Mouse (Mus musculus): ENCODE data around the gene Slc22a16. TPM values are rescaled to one million over a fixed set of nuclear protein-coding genes. Genes with fewer than 3 reads are reported as not detected.

Gene Slc22a16
- total and polyA plus RNA-seq, 3 experiments: not detected

GRCm38 (mm10) chr10:40643126-40643525, 73.0 kb downstream of the Slc22a16 start:
- Histone ChIP-seq H3K27ac (ENCODE audit: control insufficient read depth, low read depth, low read length) (no peak overlapping the region), H3K9ac (ENCODE audit: control insufficient read depth, low read depth, low read length, poor library complexity, severe bottlenecking) (no peak overlapping the region), H3K79me2 (ENCODE audit: control insufficient read depth, insufficient read depth, low read length, poor library complexity) (no peaks in the 10 kb centered on the region), H3K27me3 (ENCODE audit: control insufficient read depth in 1 of 2, insufficient read depth in 2 of 2, low read length in 2 of 2) (no peaks in the 10 kb centered on the region; a peak in 1 of 4 replicates), H3K9me3 (replicated peaks; ENCODE audit: insufficient read depth, low read length) (no peaks in the 10 kb centered on the region), H3K36me3 (ENCODE audit: control insufficient read depth in 1 of 2, insufficient read depth in 2 of 2, low read length in 2 of 2) (no peaks in the 10 kb centered on the region), H3K4me1 (ENCODE audit: control insufficient read depth in 1 of 2, insufficient read depth in 2 of 2, low read length in 2 of 2) (no peaks in the 10 kb centered on the region), H3K4me3 (ENCODE audit: control insufficient read depth in 1 of 2, insufficient read depth in 1 of 2, low read depth in 2 of 2, low read length in 2 of 2) (no peak overlapping the region)
- no peak for DNase-seq (ENCODE audit: low read depth, low spot score)
- TF ChIP-seq USF1 (IDR thresholded peaks at IDR 0.05; ENCODE audit: low read depth, low read length) (no peak), MAZ (IDR thresholded peaks at IDR 0.05; ENCODE audit: low read depth, low read length) (no peak), ZMIZ1 (IDR thresholded peaks at IDR 0.05; ENCODE audit: low read depth, low read length) (no peak), MAFK (IDR thresholded peaks at IDR 0.05; ENCODE audit: borderline replicate concordance, low read depth, low read length) (no peak), MYC (IDR thresholded peaks at IDR 0.05; ENCODE audit: low read depth, low read length) (no peak), ETS1 (IDR thresholded peaks at IDR 0.05; ENCODE audit: low read depth, low read length) (no peak), NELFE (IDR thresholded peaks at IDR 0.05; ENCODE audit: low read depth, low read length) (no peak), JUND (IDR thresholded peaks at IDR 0.05; ENCODE audit: low read depth, low read length) (no peak), MYB (IDR thresholded peaks at IDR 0.05; ENCODE audit: low read depth, low read length) (no peak)

- TF ChIP-seq CTCF (IDR thresholded peaks at IDR 0.05 in 2 of 3, conservative IDR thresholded peaks at IDR 0.05 in 1 of 3; ENCODE audit: control insufficient read depth in 1 of 3, insufficient read depth in 1 of 3, low read depth in 2 of 3, low read length in 3 of 3, poor library complexity in 1 of 3, severe bottlenecking in 1 of 3) (no peak), CHD2 (IDR thresholded peaks at IDR 0.05; ENCODE audit: low read length) (no peak), ZMIZ1 (IDR thresholded peaks at IDR 0.05; ENCODE audit: low read depth, low read length) (no peak), MAZ (IDR thresholded peaks at IDR 0.05; ENCODE audit: low read depth, low read length) (no peak), USF1 (IDR thresholded peaks at IDR 0.05; ENCODE audit: low read depth, low read length) (no peak), GABPA (IDR thresholded peaks at IDR 0.05; ENCODE audit: low read depth, low read length) (no peak), POLR2A (IDR thresholded peaks at IDR 0.05; ENCODE audit: control insufficient read depth in 1 of 2, insufficient read depth in 1 of 2, low read depth in 1 of 2, low read length in 2 of 2, poor library complexity in 1 of 2) (no peak), HCFC1 (IDR thresholded peaks at IDR 0.05; ENCODE audit: low read depth, low read length) (no peak), ZC3H11A (IDR thresholded peaks at IDR 0.05; ENCODE audit: low read depth, low read length) (no peak), TAL1 (IDR thresholded peaks at IDR 0.05; ENCODE audit: low read length) (no peak), KAT2A (conservative IDR thresholded peaks at IDR 0.05; ENCODE audit: low read depth, low read length) (no peak), MAX (IDR thresholded peaks at IDR 0.05; ENCODE audit: low read length) (no peak), JUND (IDR thresholded peaks at IDR 0.05; ENCODE audit: low read depth, low read length) (no peak), MYC (IDR thresholded peaks at IDR 0.05; ENCODE audit: low read depth, low read length) (no peak), MAFK (IDR thresholded peaks at IDR 0.05; ENCODE audit: borderline replicate concordance, low read depth, low read length) (no peak), NRF1 (IDR thresholded peaks at IDR 0.05; ENCODE audit: insufficient read depth, low read depth, low read length, poor library complexity, severe bottlenecking) (no peak), UBTF (IDR thresholded peaks at IDR 0.05; ENCODE audit: borderline replicate concordance, insufficient read depth, low read depth, low read length) (no peak), TBP (IDR thresholded peaks at IDR 0.05; ENCODE audit: low read depth, low read length) (no peak), USF2 (IDR thresholded peaks at IDR 0.05; ENCODE audit: borderline replicate concordance in 1 of 2, insufficient read depth in 1 of 2, low read depth in 1 of 2, low read length in 2 of 2) (no peak), MXI1 (IDR thresholded peaks at IDR 0.05; ENCODE audit: low read depth, low read length) (no peak)
- H3K79me2 ChIP-seq (ENCODE audit: control insufficient read depth, insufficient read depth, low read length, poor library complexity): no peaks in the 10 kb centered on the region
- no peak overlapping the region for H3K27ac ChIP-seq (ENCODE audit: control insufficient read depth, low read depth, low read length)
- H3K36me3 ChIP-seq (ENCODE audit: control insufficient read depth in 1 of 2, insufficient read depth in 2 of 2, low read length in 2 of 2): no peaks in the 10 kb centered on the region
- DNase-seq (ENCODE audit: low read depth, low spot score): no peak
- H3K9ac ChIP-seq (ENCODE audit: control insufficient read depth, low read depth, low read length, poor library complexity, severe bottlenecking): no peak overlapping the region
- H3K27me3 ChIP-seq (ENCODE audit: control insufficient read depth in 1 of 2, insufficient read depth in 2 of 2, low read length in 2 of 2): no peaks in the 10 kb centered on the region
- H3K4me1 ChIP-seq (ENCODE audit: control insufficient read depth in 1 of 2, insufficient read depth in 2 of 2, low read length in 2 of 2): no peaks in the 10 kb centered on the region; a peak in 1 of 4 replicates
- no peak overlapping the region for H3K4me3 ChIP-seq (ENCODE audit: control insufficient read depth in 1 of 2, insufficient read depth in 1 of 2, low read depth in 2 of 2, low read length in 2 of 2)
- H3K9me3 ChIP-seq (replicated peaks; ENCODE audit: insufficient read depth, low read length): no peaks in the 10 kb centered on the region
Measured at GRCm38 (mm10) chr10:40644456-40644855, 74.3 kb downstream of the Slc22a16 start.

Data from MEL (cell line).